Mouse (Mus musculus) embryonic fibroblast, embryonic 13.5 days (primary cell): ENCODE measurements around the gene Hnrnpul2.

ENCODE experiments used
- CTCF ChIP-seq: IDR thresholded peaks from 2 replicates; pipeline ENCODE4 v1.5.1; 2011; ENCODE audit warnings: mild to moderate bottlenecking, control low read depth, low read length, moderate library complexity, borderline replicate concordance; ENCODE audit not compliant: insufficient read depth
- POLR2A ChIP-seq: IDR thresholded peaks from 2 replicates; pipeline ENCODE4 v1.6.1; 2011; ENCODE audit warnings: low read depth, mild to moderate bottlenecking, control low read depth, low read length, moderate library complexity

DNA sequence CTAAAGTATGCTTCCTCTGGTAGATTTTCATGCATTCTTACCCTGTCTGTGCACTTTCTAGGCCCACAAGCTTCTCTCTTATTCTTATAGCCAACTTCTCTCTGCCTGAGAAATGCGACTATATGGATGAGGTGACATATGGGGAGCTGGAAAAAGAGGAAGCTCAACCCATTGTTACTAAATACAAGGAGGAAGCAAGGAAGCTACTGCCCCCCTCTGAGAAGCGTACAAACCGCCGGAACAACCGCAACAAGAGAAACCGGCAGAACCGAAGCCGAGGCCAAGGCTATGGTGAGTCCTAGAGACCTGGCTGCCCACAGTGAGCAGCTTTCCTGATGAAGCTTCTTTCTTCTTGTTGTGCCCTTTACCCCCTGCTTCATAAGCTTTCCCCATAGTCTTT lies 9.8 kb downstream of the Hnrnpul2 start, which contains the start of gene AC129217.1:
- no peak for TF ChIP-seq CTCF
- TF ChIP-seq POLR2A = no peak
